Mouse (Mus musculus) mouse embryonic stem cell (cell line): ENCODE results near the gene Mipep.

Source experiments
- in situ Hi-C, 2 experiments: fragments of 300-500 bp; cut with MboI; formaldehyde crosslinking; loops; 1 replicate in 1 of 2; 3 replicates in 1 of 2; pipeline ENCODE4 v1.14.3; 2019 to 2020; ENCODE audit warnings: low sequenced_read_pairs in 2 of 2, low pct_unique_long_range_greater_than_20kb in 1 of 2, mixed read lengths in 1 of 2; ENCODE audit not compliant: unreplicated experiment in 1 of 2

Gene Mipep

DNA sequence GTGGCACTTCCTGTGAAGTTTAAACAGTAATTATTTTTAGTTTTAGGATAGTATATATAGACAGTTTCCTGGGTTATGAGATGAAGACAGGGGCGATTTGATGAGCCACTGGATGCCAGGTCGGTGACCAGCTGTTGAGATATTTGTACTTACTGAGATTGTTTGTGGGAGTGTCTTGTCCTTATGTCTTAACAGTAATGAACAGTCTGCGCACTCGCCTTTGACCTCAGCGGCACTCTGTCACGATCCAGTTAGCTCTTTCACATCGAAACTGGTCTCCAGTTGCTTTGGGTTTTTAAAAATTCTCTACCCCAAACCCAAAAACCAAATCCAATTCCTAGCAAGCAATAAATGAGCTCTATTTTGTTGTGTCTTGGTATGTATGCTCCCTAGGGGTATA is 59.2 kb downstream of the Mipep start:
- in situ Hi-C loops = no loop called here

DNA sequence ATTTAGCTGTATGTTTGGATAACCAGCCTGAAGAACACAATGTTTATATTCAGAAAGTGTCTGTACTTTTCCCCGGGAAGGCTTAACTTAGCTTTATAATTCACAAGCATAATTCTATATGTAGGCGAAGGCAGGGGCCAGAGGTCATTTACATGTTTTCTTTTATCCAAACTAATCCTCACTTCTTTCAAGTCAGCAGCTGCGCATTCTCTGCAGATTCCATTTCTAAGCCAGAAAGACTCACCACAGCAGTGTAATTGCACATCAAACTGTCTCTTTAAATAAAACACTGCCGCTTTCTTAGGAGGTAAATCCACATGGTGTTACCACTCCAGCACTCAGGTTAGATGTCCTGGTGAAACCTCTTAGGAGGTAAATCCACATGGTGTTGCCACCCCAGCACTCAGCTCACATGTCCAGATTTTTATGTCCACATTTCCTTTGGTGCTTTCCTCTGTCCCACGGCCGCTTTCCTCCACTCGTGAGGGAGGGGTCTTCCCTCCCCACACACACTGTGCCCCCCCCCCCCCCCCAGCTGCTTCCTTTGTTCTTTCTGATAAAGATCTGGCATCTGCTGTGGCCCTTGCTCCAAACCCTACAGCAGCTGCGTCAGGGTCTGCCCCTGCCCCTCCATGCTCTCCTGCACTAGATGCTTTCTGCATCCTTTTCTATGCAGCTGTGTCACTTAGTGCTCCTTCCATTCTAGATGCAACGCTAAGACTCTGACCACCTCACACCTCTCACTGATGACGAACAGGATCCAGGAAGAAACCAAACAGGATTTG is 61.1 kb downstream of the Mipep start:
- in situ Hi-C loops = no loop called here

DNA sequence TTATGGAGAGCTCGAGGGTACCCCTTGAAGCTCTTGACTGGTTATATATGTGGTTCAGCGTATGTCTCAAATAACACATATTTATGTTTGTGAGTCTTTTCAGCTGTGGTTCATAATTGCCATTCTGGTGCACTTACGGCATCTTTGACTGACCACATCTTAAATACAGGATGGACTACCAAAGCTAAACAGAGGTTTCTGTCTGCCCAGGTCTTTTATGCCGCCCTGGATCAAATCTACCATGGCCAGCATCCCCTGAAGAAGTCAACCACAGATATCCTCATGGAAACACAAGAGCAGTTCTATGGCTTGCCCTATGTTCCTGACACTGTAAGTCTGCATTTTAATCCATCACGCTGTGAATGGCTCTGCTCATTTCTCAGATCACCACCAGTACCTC is 61.8 kb downstream of the Mipep start:
- in situ Hi-C loops = no loop called here

DNA sequence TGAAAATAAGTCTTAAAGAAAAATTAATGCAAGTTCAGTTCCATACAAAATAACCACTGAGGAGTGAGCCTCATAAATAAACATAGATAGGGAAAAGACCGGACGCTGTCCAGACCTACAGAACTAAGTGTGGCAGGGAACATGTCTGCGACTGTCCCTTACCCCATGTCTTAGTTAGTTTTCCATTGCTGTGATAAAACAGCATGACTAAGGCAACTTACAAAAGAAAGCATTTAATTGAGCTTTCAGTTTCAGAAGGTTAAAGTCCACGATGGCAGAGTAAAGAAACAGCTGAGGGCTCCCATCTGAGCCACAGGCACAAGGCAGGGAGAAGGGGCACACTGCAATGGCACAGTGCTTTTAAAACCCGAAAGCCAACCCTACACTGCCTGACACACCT is 63.8 kb downstream of the Mipep start:
- in situ Hi-C loops = no loop called here

DNA sequence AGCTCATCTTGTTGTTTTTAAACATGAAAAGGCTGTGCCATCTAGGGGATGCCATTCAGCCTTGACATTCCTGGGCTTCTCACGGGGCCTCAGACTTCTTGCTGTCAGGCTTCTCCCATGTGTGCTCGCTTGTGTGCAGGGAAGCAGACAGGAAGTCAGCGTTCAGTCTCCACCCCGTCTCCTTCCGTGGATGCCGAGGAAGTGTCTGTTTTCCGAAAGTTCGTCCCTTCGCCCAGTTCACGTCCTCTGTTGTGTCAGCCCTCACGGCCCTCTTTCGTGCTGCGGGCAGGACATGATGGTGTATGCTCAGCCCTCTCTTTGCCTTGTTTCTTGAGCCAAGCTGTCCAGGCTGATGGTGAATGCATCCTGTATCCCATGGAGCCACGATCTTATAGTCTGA is 65.7 kb downstream of the Mipep start:
- in situ Hi-C loops = no loop called here

DNA sequence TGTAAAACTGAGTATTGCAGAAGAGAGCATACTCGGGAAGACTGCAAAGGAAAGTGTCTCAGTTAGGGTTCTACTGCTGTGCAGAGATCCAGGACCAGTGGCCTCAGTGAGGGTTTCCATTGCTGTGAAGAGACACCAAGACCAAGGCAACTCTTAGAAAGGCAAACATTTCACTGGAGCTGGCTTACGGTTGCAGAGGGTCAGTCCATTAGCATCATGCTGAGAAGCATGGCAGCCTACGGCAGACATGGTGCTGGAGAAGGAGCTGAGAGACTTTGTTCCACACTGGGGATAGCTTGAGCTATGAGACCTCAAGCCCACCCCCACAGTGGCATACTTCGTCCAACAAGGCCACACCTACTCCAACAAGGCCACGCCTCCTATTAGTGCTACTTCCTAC is 67.3 kb downstream of the Mipep start:
- in situ Hi-C loops = no loop called here

DNA sequence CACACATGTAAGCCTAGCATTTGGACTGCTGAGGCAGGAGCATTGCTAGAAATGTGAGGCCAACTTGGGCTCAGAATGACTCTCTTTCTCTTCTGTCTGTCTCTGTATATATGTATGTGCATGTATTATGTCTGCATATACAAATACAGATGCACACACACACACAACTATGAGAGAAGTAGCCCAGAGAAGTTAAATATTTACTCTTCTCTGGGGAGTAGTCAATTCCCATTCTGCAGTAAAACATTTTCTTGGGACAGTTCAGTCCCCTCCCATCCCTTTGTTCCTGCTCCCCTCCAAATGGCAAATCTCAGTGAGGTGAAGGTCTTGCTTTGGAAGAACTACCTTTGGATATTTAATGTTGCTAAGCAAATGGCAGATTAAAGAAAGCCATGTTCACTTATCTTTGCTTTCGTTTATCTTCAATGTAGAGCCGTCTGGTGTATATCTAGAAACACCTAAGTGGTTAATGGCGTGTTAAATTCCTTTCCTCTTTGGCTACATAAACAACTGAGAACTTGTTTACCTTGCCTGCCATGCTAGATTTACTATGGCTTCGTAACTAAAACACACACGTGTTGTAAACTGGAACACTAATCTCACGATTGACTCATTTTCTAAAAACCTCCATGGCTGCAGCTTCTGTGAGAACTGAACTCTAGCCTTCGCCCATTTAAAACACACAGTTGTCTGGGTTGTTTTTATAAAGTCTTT is 72.0 kb downstream of the Mipep start:
- in situ Hi-C loops = no loop called here

DNA sequence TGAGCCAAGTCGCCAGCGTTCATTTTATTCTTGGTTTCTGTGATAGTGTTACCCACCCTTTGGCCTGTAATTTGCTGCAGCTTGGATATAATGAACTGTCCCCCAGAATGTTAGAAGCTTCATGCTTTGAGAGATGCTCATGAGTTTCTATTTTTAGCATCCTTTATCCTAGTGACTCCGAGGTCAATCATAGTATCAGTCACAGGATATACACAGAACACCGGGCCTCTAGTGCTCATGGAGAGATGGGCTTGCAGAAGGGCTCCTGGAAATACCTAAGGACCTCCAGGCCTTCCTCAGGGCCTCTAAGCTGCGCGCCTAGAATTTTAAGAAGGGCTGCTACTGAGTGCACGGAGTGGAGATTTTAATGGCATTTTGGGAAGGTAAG is 72.5 kb downstream of the Mipep start:
- in situ Hi-C loops = no loop called here

DNA sequence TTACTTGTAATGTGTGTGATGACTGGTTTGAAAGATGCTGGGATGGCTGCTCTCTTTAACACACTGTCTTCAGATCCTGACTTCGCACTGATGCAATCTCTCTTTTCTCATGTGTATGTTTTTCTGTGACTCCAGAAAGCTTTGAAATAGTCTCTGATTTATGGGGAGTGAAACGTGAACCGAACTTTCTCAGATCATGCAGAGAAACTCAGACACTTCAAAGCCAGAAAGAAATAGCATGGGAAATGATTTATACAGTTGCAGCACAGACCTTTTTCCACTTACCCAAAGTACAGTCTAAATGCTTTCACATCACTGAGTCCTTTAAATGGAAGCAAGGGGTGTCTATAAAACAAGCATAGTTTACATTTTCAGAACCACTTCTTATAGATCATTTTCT is 79.0 kb downstream of the Mipep start:
- in situ Hi-C loops = no loop called here

DNA sequence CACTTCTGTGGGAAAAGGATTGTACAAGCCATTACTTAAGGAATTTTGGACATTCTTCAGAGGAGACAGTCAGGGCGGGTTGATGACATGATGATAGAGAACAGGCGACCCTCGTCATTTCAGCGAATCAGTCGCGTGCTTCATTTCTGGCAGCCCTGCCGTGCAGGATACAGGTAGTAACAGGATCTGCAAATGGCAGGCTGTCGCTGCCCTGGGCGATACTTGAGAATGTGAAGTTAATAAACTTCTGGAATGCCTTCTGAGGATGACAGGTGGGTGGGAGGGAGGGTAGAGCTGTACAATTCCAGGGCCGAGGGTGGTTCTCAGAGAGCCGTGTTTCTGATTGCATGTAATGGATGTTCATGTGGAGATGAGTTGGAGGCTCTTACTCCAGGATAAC is 82.0 kb downstream of the Mipep start:
- in situ Hi-C loops = no loop called here

DNA sequence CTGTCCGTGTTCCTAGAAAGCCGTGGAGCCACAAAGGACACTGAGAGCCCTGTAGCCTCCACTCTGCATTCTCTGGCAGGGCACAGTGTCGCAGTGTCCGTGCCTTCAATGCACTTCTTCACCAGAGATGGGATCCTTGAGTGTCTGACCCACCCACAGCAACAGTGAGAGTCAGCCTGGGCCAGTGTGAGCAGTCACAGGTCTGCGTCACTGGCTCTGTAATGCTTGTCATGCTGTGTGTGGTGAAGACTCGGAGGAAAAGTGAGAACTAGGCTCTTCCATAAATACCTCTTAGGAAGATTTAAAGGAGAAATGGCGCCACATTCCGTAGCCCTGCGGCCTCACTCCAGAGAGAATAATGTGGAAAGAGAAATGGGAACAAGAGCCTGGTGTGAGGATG is 84.0 kb downstream of the Mipep start:
- in situ Hi-C loops = no loop called here

DNA sequence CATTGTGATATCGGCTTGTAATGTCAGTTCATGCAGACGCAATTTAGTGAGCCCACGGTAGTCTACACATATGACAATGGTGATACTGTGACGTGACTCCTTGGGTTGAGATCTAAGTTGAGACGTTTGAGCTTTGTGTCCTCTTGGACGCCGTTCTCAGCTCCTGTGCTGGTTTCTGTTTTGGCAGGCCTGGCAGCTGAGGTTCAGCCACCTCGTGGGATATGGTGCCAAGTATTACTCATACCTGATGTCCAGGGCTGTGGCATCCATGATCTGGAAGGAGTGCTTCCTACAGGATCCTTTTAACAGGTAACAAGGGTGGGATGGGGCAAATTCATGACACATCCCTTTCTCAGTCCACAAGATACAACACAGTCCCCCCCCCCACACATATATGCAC is 87.5 kb downstream of the Mipep start:
- in situ Hi-C loops = no loop called here

DNA sequence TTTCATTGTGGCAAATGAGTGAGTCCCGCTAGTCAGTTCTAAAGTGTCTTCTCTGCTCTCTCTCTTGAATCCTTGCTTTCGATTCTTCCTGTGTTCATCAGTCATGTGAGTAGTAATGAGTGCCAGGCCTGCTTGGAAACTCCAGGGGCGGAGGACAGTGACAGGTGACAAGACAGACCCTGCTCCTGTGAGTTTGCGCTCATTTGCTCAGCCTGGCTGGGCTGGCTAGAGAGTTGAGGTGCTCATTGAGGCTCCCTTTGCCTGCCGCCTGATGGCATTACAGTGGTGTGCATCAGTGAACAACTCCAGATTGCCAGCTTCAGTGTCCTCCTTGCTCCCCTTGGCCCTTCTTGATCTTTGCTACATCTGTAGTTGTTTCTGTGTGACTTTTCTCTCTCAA is 97.7 kb downstream of the Mipep start:
- in situ Hi-C loops = no loop called here

DNA sequence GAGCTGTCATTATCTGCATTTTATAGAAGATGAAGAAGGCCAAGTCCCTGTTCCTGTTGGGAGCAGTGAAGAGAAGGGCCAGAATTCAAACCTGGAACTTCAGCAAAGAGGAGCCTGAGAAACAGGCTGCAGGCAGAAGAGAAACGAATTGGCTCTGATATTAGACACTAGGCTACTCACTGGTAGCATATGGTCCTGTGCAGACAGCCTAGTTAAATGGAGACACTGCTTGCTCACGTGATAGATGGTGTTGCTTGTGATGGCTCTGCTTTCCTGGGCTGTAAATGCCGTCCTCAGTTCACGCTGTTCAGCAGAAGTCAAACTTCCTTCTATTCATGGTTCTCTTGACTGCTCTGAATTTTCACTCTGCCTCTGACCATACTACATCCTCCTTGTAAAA is 98.3 kb downstream of the Mipep start:
- in situ Hi-C loops = no loop called here

DNA sequence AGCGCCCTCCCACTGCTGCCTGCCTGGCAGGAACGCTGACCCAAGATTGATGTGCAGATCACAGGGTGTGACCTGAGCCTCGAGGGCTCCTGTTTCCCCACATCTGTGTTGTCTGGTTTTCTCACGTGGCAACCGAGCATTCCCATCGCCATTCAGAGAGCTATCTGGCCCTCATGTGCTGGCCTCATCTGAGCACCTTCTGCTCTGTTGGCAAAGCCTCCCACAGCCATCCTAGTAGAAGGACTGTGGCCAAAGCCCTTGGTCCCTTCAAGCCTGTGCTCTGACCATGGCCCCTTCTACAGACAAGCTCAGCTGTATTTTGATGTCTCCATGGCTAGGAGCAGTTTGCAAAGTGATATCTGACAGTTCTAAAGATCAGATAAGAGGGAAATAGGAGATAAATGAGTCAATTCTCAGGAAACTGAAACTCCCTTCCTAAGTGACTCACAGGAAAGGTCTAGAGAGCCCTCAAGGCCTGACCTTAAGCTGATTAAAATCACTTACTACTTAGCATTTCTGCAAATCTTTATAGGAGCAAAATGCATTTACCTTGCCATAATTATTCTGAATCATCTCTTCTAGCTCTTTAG is 101.1 kb downstream of the Mipep start:
- in situ Hi-C loops = no loop called here

DNA sequence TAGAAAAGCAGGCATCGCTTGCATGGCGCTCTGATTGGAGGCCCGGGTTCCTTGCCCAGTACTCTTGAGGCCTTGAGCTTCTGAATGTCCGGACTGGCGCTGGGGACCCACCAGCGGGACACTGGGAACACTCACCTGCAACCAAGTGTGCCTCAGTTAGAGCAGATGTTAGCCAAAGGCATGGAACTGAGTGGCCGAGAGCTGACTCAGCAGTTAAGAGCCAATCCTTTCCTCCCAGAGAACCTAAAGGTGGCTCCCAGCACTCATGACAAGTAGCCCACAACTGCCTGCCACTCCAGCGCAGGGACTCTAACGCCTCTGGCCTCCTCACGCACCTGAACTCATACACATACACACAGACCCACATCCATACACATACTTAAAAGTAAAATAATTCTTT is 109.5 kb downstream of the Mipep start:
- in situ Hi-C loops = no loop called here

DNA sequence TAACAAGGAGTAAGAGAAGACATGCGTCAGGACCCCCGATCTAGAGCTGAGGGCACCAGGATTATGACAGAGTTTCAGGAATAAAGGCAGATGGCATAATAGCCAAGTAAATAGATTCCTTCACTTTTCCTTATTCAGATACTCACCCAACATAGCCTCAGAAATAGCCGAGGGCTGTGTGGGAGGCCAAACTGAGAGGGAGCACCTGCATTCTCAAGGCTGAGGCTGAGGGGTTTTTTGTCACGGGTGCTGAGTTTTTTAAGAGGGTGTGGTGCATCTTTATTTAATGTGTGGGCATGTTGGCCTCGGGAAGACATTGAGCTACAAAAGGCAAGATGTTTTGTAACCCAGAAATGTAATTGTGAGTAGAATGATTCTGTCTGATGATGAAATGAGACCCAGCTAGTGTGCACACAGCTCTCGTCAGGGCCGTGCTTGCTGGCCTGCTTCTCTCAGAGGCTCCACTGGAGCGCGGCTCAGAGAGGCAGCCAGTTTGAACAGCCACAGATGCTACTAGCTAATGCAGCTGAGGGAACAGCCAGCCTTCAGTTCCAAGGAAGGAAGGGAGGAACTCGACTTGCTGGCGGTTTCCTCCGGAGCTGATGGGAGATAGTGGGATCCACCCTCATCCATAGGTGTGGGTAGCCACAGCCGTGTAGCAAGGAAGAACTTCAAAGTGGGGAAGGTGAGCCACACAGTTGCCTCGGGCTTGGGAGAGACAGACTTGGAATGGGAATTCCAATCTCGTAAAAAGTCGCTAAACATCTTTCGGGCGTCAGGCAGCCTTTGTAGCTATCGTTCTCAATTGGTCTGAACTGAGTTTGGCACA is 111.0 kb downstream of the Mipep start:
- in situ Hi-C loops = no loop called here

DNA sequence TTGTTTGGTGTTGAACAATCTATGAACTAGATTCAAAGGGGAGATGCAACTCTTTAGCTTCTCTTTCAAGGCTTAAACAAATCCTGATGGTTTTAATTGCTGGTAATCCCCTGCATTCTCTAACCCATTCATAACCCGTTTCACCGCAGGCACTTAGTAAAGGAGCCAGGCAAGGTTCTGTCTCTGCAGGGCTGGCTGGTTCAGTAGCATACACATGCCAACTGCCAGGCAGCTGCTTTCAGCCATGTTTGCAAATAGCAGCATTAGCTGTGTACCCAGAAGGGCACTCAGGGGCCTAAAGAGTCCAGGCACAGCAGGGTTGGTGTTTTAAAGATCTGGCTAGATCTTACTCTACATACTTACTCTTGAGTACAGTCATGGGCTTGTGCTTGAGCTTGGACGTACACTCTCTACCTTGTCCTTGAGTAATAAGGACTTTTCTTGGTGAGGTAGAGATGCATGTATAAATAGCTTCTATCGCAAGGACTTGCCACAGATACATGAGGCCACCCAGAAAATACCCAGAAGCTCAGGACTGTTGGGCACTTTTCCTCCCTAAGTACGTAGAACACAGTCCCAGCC is 113.8 kb downstream of the Mipep start:
- in situ Hi-C loops = no loop called here

DNA sequence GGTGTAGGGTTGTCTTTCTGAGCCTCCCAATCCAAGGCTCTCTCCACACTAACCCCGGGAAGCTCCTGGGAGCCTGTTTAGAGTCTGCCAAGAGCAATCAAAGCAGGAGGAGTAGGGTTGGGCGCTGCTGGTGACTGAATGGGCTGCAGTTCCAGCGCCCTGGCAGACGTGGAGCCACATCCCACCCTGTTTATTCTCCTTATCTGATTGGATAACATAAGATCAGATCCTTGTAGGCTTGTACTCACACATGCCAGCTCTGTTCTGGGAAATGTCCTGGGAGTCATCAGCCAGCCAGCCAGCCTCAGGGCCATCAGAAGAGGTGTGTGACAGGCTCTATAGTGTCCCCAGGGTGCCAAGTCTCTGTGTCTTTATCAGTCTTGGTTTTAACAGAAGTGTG is 120.1 kb downstream of the Mipep start:
- in situ Hi-C loops = no loop called here
